Mouse (Mus musculus) bone marrow, adult 2 months (tissue): ENCODE data around the gene Rhbdl2. TPM values are rescaled to one million over a fixed set of nuclear protein-coding genes. Genes with fewer than 3 reads are reported as not detected.

Source experiments
- H3K27ac ChIP-seq: fragments of 200-500 bp; 2 replicates; pipeline ENCODE4 v1.5.1; 2012; ENCODE audit warnings: low read depth, mild to moderate bottlenecking, control low read depth, inconsistent platforms, low read length; ENCODE audit not compliant: control insufficient read depth, poor library complexity, insufficient read depth
- H3K4me1 ChIP-seq: fragments of 200-500 bp; 2 replicates; pipeline ENCODE4 v1.6.1; 2011; ENCODE audit warnings: low read length; ENCODE audit not compliant: control insufficient read depth, insufficient read depth
- H3K4me3 ChIP-seq: fragments of 200-500 bp; replicated peaks from 2 replicates; pipeline ENCODE3; 2011; ENCODE audit warnings: mild to moderate bottlenecking, low read depth, low read length, control low read depth; ENCODE audit not compliant: control insufficient read depth
- CTCF ChIP-seq: fragments of 200-500 bp; IDR thresholded peaks from 2 replicates; pipeline ENCODE4 v1.5.1; 2011; ENCODE audit warnings: low read length, control low read depth; ENCODE audit not compliant: control insufficient read depth, insufficient read depth
- POLR2A ChIP-seq: fragments of 200-500 bp; IDR thresholded peaks from 2 replicates; pipeline ENCODE4 v1.6.1; 2011; ENCODE audit warnings: low read depth, mild to moderate bottlenecking, control low read depth, low read length, borderline replicate concordance; ENCODE audit not compliant: control insufficient read depth
- WGBS: fragments of 180-500 bp; shearing (Covaris S2); methylation state at CpG from one replicate; pipeline ENCODE4 v1.1.7; 2018; 5-methylcytosine and 5-hydroxymethylcytosine counted together
- polyA plus RNA-seq: library from polyadenylated mRNA; stranded (reverse); fragments of >200 nt; gene quantifications from 2 replicates; pipeline ENCODE4 v1.2.4, GENCODE M21; 2011; ENCODE audit warnings: low replicate concordance; ENCODE audit not compliant: missing spikeins, insufficient read depth, insufficient read length

Gene Rhbdl2
- polyA plus RNA-seq, 1 experiment: not detected

GRCm38 (mm10) chr4:123797856-123798255, 10.2 kb downstream of the Rhbdl2 start:
- TF ChIP-seq POLR2A (no peak), CTCF (no peak)
- H3K4me1 ChIP-seq: no peaks in the 10 kb centered on the region
- no peak overlapping the region for H3K27ac ChIP-seq
- H3K4me3 ChIP-seq: no peak overlapping the region
- 83% methylated on average over 7 of the region's 7 CpGs for WGBS

GRCm38 (mm10) chr4:123803642-123804041, 16.0 kb downstream of the Rhbdl2 start:
- Histone ChIP-seq H3K4me3 (no peak overlapping the region), H3K4me1 (no peaks in the 10 kb centered on the region; the same call in 1 of the 2 replicates), H3K27ac (no peak overlapping the region)
- 57% methylated on average over 6 of the region's 6 CpGs for WGBS
- no peak for TF ChIP-seq CTCF
- TF ChIP-seq POLR2A: no peak

DNA sequence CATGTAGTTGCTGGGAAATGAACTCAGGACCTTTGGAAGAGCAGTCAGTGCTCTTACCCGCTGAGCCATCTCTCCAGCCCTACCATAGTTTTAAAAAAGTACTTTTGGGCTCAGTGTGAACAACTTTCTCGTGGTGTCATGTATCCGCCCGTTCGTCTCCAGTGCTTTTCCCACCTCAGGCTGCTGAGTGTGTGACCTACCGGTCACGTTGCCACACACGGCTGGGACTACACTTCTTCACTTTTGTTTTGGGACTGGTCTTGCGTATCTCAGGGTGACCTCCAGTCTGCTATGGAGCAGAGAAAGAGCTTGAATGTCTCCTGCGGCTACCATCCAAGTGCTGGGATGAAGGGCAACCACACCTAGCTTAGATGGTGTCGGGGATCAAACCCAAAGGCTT, 20.6 kb downstream of the Rhbdl2 start:
- 79% methylated on average over 11 of the region's 11 CpGs for WGBS
- TF ChIP-seq CTCF (no peak), POLR2A (no peak)

GRCm38 (mm10) chr4:123810475-123811295, 23.0 kb downstream of the Rhbdl2 start:
- 79% methylated on average over 12 of the region's 12 CpGs for WGBS

More for the DNA sequence above, 20.6 kb downstream of the Rhbdl2 start:
- H3K27ac ChIP-seq: no peak overlapping the region
- H3K4me3 ChIP-seq: no peak overlapping the region
- H3K4me1 ChIP-seq: no peaks in the 10 kb centered on the region; the same call in 1 of the 2 replicates

DNA sequence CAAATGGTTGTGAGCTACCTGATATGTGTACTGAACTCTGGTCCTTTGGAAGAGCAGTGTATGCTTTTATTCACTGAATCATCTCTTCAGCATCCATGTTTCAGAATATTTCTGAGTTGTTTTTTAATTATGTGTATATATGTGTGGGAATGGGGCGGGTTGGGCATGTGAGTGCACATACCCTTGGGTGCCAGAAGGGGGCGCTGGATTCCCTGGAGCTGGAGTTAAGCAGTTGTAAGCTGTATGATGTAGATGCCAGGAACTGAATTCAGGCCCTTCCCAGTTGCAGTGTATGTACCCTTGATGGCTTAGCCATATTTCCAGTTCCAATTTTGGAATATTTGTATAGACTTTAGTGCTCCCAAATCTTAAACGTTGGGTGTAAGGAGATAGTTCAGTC, 24.9 kb downstream of the Rhbdl2 start:
- H3K4me3 ChIP-seq: no peak overlapping the region
- H3K4me1 ChIP-seq: no peaks in the 10 kb centered on the region
- 79% methylated on average over 3 of the region's 3 CpGs for WGBS
- H3K27ac ChIP-seq: no peak overlapping the region
- no peak for TF ChIP-seq POLR2A
- no peak for TF ChIP-seq CTCF

More at GRCm38 (mm10) chr4:123810475-123811295, 23.0 kb downstream of the Rhbdl2 start:
- TF ChIP-seq CTCF (no peak), POLR2A (no peak)
- no peak overlapping the region for H3K27ac ChIP-seq
- H3K4me3 ChIP-seq: no peak overlapping the region
- no peaks in the 10 kb centered on the region for H3K4me1 ChIP-seq

- no peak for TF ChIP-seq POLR2A
- no peak for TF ChIP-seq CTCF
- WGBS: 68% methylated on average over 7 of the region's 7 CpGs
- H3K27ac ChIP-seq: no peak overlapping the region
- no peak overlapping the region for H3K4me3 ChIP-seq
- no peaks in the 10 kb centered on the region for H3K4me1 ChIP-seq
These were observed 26.4 kb downstream of the Rhbdl2 start for GRCm38 (mm10) chr4:123814030-123814501.

GRCm38 (mm10) chr4:123819093-123819610, 31.5 kb downstream of the Rhbdl2 start:
- no peaks in the 10 kb centered on the region for H3K4me1 ChIP-seq
- H3K4me3 ChIP-seq: no peak overlapping the region
- 66% methylated on average over 4 of the region's 4 CpGs for WGBS
- no peak for TF ChIP-seq POLR2A
- no peak for TF ChIP-seq CTCF
- no peak overlapping the region for H3K27ac ChIP-seq

- H3K27ac ChIP-seq: no peak overlapping the region
- no peak for TF ChIP-seq POLR2A
- TF ChIP-seq CTCF: no peak
- H3K4me1 ChIP-seq: no peaks in the 10 kb centered on the region
- no peak overlapping the region for H3K4me3 ChIP-seq
- 81% methylated on average over 8 of the region's 8 CpGs for WGBS
These were observed 54.5 kb downstream of the Rhbdl2 start for GRCm38 (mm10) chr4:123842126-123842525.
